Mouse (Mus musculus): Measurements from ENCODE around the gene Nek5.

The Nek5 gene

DNA sequence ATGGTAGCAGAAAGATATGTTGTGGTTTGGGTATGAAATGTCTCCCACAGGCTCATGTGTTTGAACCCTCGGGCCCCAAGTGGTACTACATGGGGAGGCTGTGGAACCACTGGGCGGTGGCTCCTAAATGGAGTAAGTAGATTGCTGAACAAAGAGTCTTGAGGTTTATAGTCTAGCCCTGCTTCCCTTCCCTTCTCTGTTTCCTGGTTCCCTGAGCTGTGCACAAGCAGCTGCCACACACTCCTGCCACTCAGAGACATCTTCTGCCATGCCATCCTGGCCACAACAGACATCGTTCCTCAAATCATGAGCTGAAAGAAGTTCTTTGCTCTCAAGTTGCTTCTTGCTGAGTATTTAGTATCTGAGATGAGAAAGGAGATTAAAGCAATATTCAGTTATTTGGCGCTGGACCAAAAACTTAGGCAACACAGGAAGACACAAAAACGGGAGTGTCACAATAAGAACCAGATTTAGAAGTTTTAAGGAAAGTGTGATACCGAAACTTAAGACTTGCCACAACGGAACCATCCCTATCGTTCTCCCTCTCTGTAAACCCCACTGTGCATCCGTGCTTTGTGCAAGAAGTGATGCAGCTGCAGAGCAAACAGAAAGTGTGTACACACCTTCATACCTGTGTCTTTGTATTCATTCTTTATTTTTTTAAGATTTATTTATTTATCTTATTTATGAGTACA lies 45.4 kb downstream of the Nek5 start:
- no peak for DNase-seq

DNA sequence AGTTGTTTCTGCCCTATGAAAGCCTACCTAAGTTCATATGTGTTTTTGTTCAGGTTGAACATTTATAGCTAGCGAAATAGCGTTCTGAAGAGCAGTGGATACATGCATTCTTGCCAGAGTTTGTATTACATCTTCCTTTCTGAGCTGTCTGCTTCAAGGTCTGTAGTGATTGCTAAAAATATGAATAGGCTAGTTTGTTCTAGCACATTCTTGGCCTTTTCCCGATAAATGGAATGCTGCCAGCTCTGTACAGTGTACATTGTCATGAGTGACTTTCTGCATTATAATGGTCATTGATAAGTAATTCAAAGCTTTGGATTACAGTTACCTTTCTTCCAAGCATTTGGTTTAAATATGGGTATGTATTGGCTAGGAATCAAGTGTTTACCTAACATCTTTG lies 63.7 kb downstream of the Nek5 start:
- DNase-seq: no peak

DNA sequence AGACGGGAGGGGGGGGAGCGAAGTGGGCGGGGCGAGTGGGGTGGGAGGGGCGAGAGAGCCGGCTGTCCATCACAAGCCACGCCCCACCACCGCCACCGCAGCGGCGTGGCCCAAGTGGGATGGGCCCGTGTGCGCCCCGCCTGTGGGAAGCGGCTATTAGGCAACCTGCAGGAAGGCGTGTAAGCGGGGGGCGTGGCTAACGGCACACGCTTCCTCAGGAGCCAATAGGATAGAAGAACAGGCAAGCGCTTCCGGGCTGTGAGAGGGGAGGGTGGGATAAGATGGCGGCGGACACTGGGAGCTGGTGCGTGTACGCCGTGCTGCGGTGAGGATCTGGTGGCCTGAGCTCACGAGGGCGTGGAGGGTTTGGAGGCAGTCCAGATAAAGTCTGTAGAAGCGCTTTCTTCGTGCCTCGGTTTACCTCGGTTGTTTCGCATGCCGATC lies 64.4 kb downstream of the Nek5 start, which contains the start of gene Alg11:
Gene Alg11, plus strand, starts transcription at position 276 of the 444 bp plus-strand sequence.
- peak; percentile 96 for DNase-seq

DNA sequence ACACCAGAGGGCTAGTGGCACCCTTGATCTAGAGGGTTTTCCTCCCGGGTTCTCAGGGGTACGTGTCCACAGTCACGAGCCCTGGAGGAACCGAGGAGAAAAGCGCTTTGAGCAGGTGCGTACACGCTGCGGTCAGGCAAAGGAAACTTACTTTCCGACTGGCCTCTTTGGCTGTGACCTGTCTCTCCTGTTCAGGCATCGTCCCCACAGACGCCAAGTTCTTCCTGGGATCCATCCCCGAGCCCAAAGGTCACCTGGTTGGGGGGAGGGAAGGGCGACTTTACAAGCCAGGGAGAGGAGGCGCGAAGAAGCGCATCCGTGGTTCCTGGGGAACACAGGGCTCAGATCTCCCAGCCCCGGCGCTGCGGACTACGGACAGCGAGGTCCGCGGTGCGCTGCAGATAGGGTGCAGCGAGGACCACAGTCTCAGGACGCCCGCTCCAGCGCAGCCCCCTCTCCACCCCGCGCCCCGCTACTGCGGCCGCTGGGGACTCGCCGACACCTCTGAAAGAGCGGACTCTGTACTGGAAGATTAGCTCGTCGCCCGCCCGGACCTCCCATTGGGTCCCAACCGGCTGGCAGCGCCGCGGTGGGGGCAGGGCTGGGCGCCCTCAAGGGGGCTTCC lies 64.9 kb downstream of the Nek5 start, which contains the start of gene Atp7b:
Gene Atp7b, minus strand, starts transcription at position 485 of the 625 bp plus-strand sequence.
- DNase-seq: no peak

DNA sequence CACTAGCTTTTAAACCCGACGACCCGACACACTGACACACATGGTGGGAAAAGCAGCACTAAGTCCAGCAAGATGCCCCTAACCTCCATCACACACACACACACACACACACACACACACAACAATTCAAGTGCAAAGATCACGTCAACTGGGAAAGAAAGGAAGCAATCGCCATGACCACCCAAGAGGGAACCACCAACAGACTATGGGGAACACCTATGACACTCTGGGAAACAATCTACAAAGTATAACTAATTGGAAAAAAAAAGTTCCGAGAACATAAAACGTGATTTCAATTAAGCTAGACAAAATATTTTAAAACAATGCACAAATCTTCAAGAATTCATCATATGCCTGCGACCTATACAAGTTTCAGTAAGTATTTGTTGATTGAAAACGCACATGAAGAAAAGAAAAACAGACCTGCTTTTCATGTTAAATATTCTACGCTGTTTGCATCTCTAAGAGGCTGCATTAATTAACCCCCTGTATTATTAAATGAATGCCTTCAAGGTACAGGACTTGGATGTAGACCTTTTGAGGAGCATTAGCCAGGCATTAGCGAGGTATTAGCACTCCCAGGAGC lies 65.6 kb downstream of the Nek5 start:
- DNase-seq: no peak

DNA sequence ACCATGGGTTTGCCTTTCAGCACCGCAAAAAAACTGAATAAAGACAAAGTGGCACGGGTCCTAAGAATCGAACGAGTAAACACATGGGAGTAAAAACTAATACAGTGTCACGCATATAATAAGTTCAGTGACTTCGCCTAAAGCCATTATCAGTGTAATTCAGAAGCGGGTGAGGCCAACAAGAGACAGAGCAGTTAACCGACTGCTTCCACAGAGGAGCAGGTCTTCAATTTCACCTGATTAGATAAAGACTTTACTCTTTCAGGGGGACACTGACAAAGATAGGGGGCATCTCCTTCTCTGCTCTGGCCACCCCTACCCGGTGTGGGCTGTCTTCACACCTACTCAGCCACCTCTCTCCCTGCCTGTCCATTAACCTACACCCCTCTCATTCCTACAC lies 66.5 kb downstream of the Nek5 start:
- no peak for DNase-seq

DNA sequence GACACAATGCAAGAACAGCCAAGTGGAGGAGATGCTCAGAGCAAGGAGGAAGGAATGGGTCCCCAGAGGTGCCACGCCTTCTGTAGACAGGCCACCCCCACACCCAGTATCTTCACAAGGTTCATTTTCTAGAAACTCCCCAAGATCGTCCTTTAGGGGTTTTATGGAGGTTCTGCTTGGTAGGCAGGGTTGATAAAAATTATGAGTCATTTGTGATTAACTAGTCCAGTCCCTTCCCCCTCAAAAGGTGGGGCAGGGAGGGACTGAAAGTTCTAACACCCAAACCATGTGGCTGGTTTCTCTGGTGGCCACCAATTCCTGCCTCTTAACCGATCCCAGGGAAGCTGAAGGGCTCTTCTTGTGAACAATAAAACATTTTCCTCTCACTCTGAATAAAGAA lies 68.0 kb downstream of the Nek5 start:
- no peak for DNase-seq

DNA sequence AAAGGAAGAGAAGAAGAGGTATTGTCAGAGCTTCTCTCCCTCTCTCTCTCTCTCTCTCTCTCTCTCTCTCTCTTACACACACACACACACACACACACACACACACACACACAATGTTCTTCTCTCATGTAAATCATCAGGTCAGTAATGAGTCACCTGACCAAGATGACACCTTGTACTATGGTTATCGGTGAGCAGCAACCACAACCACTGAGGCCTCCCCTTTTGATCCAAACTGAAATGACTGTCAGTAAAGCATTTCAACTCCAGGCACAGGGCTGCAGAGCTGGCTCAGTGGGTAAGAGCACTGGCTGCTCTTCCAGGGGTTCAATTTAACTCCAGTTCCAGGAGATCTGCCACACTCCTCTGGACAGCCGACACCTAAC lies 69.4 kb downstream of the Nek5 start:
- no peak for DNase-seq

DNA sequence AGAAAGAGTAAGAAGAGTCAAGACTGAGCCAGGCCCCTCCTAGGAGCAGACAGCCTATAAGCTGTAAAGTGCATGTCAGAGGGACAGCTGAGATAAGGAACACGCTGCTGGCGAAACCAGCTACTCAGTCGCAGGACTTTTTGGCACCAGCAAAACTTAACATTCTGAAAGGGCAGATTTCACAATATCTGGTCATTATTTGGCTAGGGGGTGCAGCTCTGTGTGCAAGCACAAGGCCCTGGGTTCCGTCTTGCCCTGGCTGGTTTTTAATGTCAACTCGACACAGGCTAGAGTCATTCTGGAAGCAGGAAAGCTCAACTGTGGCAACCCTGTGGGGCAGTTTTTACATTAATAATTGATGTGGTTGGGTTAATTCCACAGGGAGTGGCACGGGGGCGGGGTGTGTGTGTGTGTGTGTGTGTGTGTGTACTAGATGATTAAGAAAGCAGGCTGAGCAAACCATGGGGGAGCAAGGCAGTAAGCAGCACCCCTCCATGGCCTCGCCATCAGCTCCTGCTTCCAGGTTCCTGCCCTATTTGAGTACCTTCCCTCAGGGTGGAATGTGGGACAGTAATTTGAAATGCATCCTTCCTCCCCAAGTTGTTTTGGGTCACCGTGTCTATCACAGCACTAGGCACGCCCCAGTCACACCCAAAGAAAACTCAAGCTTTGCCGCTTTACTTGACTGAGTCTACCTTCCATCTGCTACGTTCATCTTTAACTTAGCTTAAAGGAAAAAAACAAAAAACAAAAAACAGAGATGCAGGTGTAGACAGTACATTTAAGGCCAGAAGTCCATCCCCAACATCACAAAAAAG lies 70.0 kb downstream of the Nek5 start:
- DNase-seq: no peak

DNA sequence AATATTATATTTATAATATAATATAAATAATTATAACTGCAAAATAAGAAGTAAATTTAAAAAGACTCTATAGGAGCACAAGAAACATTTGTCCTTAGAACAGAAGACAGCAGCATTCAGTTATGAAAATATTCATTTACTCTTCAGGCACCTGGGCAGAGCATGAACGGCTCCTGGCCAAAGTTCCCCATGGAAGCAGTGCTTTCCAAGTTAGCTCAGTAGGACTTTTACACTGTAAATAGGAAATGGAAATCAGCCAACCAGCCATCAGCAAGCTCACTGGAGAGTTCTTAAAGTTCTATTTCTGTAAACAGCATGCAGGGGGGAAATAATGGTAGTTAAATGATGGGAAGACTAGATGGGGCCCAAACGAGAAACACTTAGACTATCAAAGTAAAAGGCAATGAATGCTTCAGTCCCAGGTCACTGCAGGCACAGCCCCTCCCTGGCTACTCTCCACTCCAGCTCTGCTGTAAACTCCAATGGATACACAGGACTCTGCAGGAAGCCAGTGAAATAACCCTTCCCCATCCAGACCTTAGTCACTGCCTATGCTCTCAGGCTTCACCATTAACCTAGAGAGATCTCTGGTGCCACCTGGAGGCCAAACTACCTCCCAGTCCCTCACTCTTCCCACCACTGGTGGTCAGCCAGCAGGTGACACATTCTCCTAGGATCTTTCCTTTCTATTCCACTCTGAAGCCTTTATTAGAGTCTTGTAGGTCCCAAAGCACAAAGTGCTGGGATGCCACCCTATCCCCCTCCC lies 77.0 kb downstream of the Nek5 start:
- DNase-seq: peak; percentile 54

DNA sequence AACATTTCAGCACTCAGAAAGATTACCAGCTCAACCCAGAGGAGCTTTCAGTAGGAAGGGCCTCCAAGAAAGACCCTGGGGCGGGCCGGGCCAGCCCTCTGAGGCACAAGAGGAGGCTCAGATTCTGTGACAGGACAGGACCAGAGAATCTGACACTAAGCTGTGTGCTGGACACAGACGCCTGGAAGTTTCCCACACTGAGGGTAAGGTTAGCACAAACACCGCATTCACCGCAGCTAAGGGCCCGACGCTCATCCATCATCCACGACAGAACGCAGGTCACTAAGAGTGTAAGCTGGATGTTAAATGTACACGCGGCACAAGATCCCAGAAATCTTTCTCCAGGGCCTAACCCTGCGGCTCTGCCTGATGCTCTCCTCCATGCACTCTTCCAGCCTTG lies 81.1 kb downstream of the Nek5 start:
- no peak for DNase-seq

DNA sequence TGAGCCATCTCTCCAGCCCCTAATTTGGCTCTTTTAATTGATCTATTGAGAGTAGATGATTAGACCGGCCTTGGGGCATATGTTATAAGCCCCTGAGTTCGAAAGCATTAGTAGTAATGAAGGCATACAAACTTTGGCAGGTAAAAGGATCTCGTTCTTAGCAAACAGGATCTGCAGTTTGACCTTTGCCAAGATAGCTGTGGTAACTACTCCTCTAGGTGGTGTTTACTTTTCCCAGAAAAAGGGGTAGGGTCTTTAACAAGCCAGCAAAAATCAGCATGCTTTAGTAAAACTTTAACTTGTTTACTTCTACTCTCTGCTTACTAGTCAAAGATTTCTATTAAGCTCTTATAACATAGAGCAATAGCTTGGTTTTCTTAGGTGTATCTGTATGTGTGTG lies 82.3 kb downstream of the Nek5 start:
- DNase-seq: no peak

DNA sequence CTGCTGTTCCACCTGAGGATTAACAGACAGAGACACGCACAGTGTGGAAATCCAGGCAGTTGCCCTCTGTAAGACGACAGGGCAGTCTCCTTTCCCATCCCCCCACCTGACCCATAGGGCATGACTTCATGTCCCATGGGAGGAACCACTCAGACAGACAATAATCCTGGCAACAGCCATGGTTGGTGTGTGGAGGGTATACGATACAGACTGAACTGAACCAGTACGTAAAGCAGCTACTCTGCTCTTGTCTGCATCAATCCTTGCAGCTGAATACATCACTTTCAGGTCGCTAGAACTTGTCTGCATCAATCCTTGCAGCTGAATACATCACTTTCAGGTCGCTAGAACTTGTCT lies 84.7 kb downstream of the Nek5 start:
- DNase-seq: no peak

DNA sequence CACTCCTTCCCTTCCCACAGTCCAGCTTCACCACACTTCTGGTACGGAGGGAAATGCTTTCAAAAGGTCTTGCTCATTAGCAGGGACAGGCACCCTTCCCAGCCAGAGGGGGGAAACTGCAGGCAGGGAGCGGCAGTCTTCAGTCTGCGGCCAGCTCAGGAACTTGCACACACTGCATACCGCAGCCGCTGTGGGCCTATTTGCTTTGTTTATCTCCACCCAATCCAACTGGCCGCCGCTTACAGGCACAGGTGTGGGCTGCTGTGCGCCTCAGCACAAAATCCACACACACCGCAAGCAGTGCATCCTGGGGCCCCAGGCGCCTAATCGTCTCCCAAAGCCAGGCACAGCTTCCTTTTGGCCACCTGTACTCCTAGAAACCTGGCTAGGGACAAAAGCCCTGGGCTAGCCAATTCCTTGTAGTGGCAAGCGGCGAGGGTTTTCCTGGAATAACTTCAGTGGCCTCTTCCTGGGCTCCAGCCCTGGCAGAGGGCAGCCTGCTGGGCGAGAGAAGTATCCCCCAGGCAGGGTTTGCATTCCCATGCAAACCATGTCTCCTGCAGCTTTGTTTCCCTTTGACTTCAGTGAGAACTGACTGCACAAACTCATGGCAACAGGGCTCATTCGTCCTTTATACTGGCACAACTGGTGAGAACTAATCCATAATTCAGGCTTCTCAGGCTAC lies 85.2 kb downstream of the Nek5 start:
- no peak for DNase-seq

DNA sequence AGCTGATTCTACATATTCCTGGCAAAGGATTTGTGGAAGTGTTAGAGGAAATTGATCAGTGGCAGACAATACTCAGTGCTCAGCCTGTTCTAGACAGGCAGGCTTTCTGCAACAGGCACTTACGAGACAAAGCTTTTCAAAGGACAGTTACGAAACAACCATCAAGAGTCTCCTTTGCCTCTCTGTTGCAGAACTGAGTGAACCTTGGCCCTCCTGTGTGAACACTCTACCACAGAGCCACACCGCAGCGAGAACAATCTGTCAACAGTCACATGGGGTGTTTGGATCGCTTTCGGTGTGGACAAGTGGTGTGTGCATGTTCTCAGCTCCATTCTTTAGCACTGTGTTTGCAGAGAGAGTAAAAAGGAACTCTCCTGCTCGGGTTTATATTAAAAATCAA lies 87.8 kb downstream of the Nek5 start:
- no peak for DNase-seq

DNA sequence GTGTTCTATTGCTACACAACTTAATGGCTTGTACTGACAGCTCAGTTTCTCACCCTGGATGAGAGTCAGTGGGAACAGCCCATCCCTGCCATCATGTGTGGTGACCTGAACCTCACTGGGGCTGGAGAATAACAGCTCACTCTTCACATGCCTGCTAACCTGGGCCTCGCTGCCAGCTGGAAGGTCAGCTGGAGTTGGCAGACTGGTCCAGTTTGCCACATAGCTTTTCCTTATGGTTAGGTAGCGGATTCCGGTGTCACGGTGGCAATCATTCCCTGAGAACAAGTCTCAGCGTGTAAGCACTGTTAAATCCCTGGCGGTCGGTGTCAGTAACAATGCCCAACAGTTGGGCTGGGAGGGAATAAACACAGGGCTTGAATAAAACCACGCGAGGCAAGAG lies 88.7 kb downstream of the Nek5 start:
- no peak for DNase-seq

DNA sequence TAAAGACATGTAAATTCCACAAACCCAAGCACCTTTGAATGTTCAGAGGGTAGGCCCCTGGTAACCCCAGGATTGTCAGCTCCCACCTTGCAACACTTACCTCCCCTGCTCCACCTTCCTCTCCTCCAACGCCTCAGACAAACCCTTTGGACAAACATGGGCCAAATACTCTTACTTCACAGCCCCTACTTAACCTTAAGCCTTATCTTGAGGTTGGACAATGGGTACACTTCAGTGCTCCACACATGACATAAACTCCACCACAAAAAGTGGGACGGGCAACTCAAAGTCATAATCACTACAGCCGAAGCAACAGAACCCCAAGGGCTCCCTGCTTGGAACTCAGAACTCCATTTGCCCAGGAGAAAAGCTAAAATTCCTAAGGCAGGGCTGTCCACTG lies 93.9 kb downstream of the Nek5 start:
- DNase-seq: no peak

DNA sequence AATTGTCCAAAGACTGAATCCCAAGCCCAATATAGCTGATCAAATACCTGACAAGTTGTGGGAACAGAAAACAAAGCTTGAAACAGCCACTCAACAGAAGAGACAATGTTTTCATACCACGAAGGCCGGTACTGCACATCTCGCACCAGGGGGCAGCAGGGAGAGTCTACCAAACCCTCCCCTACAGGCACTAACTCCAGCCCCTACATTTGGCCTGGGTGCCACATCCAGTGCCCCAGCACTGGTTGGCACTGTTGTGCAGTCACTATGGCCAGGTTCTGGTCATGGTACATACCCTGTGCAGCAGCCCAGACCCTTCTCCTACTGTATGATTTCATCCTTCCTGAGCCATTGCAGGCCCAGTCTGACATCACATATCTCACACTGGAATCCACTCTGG lies 95.9 kb downstream of the Nek5 start:
- DNase-seq: no peak

DNA sequence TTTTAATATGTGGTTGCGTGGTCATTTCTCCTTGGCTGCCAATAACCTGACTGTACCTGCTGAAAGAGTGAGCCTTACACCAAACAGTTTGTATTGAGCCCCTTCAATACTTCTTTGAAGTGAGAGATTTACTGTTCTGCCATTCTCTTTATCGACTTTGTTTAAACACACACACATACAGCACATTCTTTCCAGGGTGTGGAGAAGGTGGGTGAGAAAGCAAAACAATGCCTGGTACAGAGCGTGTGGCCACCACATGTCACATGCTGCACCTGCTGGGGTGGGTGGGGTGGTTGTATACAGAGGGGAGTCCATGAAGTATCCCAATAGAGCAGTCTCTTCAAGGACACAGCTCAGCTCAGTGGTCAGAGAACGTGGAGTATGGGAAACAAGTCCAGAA lies 99.6 kb downstream of the Nek5 start:
- DNase-seq: no peak

All from thymus, postnatal 14 days (tissue).